Mouse (Mus musculus): ENCODE measurements around the gene Gfod1.

Gfod1 gene

GRCm38 (mm10) chr13:43231965-43232860 is 71.8 kb downstream of the Gfod1 start:
- no peak for DNase-seq (ENCODE audit: low spot score)

GRCm38 (mm10) chr13:43230842-43231241 is 73.1 kb downstream of the Gfod1 start:
- no peak for DNase-seq (ENCODE audit: low spot score)

- DNase-seq (ENCODE audit: low spot score): peak; percentile 87
Observed at GRCm38 (mm10) chr13:43230238-43230637, 73.7 kb downstream of the Gfod1 start.

GRCm38 (mm10) chr13:43229767-43230166 is 74.2 kb downstream of the Gfod1 start:
- DNase-seq (ENCODE audit: low spot score): no peak

- no peak for DNase-seq (ENCODE audit: low spot score)
Observed at GRCm38 (mm10) chr13:43228141-43228540, 75.8 kb downstream of the Gfod1 start.

GRCm38 (mm10) chr13:43226041-43226440 is 77.9 kb downstream of the Gfod1 start:
- DNase-seq (ENCODE audit: low spot score): no peak

- DNase-seq (ENCODE audit: low spot score): no peak
Observed at GRCm38 (mm10) chr13:43225161-43225560, 78.8 kb downstream of the Gfod1 start.

- DNase-seq (ENCODE audit: low spot score): no peak
Observed at GRCm38 (mm10) chr13:43222084-43222483, 81.9 kb downstream of the Gfod1 start.

GRCm38 (mm10) chr13:43221290-43221689 is 82.7 kb downstream of the Gfod1 start:
- no peak for DNase-seq (ENCODE audit: low spot score)

- no peak for DNase-seq (ENCODE audit: low spot score)
Observed at GRCm38 (mm10) chr13:43220635-43221034, 83.3 kb downstream of the Gfod1 start.

GRCm38 (mm10) chr13:43218764-43219163 is 85.2 kb downstream of the Gfod1 start:
- no peak for DNase-seq (ENCODE audit: low spot score)

GRCm38 (mm10) chr13:43218284-43218683 is 85.7 kb downstream of the Gfod1 start:
- DNase-seq (ENCODE audit: low spot score): no peak

GRCm38 (mm10) chr13:43217686-43218085 is 86.3 kb downstream of the Gfod1 start:
- DNase-seq (ENCODE audit: low spot score): no peak

- DNase-seq (ENCODE audit: low spot score): no peak
Observed at GRCm38 (mm10) chr13:43217059-43217458, 86.9 kb downstream of the Gfod1 start.

GRCm38 (mm10) chr13:43215994-43216706 is 87.8 kb downstream of the Gfod1 start:
- DNase-seq (ENCODE audit: low spot score): no peak

GRCm38 (mm10) chr13:43215144-43215993 is 88.6 kb downstream of the Gfod1 start:
- no peak for DNase-seq (ENCODE audit: low spot score)

- no peak for DNase-seq (ENCODE audit: low spot score)
Observed at GRCm38 (mm10) chr13:43212338-43212737, 91.6 kb downstream of the Gfod1 start.

- no peak for DNase-seq (ENCODE audit: low spot score)
Observed at GRCm38 (mm10) chr13:43210956-43211355, 93.0 kb downstream of the Gfod1 start.

- no peak for DNase-seq (ENCODE audit: low spot score)
Observed at GRCm38 (mm10) chr13:43209560-43209959, 94.4 kb downstream of the Gfod1 start.

- DNase-seq (ENCODE audit: low spot score): no peak
Observed at GRCm38 (mm10) chr13:43208914-43209439, 95.0 kb downstream of the Gfod1 start.

GRCm38 (mm10) chr13:43206118-43206683 is 97.8 kb downstream of the Gfod1 start:
- no peak for DNase-seq (ENCODE audit: low spot score)

GRCm38 (mm10) chr13:43203641-43204040 is 100.3 kb downstream of the Gfod1 start:
- no peak for DNase-seq (ENCODE audit: low spot score)
